Mouse (Mus musculus): ENCODE data around the gene Siae. TPM values are rescaled to one million over a fixed set of nuclear protein-coding genes. Genes with fewer than 3 reads are reported as not detected.

Siae gene
- polyA plus RNA-seq, 1 experiment from 2014 or later: 16.6 TPM

- Histone ChIP-seq H3K36me3 (ENCODE audit: control insufficient read depth, insufficient read depth, low read length) (no peaks in the 10 kb centered on the region), H3K27me3 (replicated peaks; ENCODE audit: control insufficient read depth, insufficient read depth, low read length) (peaks cover 2% of the 10 kb centered on the region; the same call in 1 of the 2 replicates), H3K27ac (ENCODE audit: low read length) (no peak overlapping the region), H3K4me3 (ENCODE audit: low read length) (no peak overlapping the region), H3K9ac (ENCODE audit: low read depth, low read length) (no peak overlapping the region), H3K9me3 (ENCODE audit: control insufficient read depth, low read length) (no peaks in the 10 kb centered on the region), H3K4me1 (ENCODE audit: control insufficient read depth, insufficient read depth, low read length) (peaks cover 8% of the 10 kb centered on the region), H3K4me2 (ENCODE audit: low read depth, low read length) (no peak overlapping the region)
- no peak for ATAC-seq
- 93% methylated on average over 4 of the region's 4 CpGs for WGBS
Observed at GRCm38 (mm10) chr9:37540226-37540625, 15.3 kb upstream of the Siae start.

- WGBS: 76% methylated on average over 6 of the region's 6 CpGs
- Histone ChIP-seq H3K9me3 (ENCODE audit: control insufficient read depth, low read length) (no peaks in the 10 kb centered on the region), H3K4me2 (ENCODE audit: low read depth, low read length) (no peak overlapping the region), H3K27ac (ENCODE audit: low read length) (no peak overlapping the region), H3K4me1 (ENCODE audit: control insufficient read depth, insufficient read depth, low read length) (peaks cover 8% of the 10 kb centered on the region), H3K27me3 (replicated peaks; ENCODE audit: control insufficient read depth, insufficient read depth, low read length) (peaks cover 8% of the 10 kb centered on the region; the same call in 1 of the 2 replicates), H3K9ac (ENCODE audit: low read depth, low read length) (no peak overlapping the region), H3K36me3 (ENCODE audit: control insufficient read depth, insufficient read depth, low read length) (no peaks in the 10 kb centered on the region), H3K4me3 (ENCODE audit: low read length) (no peak overlapping the region)
- no peak for ATAC-seq
Observed at GRCm38 (mm10) chr9:37540701-37541575, 14.6 kb upstream of the Siae start.

GRCm38 (mm10) chr9:37541851-37542642 lies 13.5 kb upstream of the Siae start:
- Histone ChIP-seq H3K4me3 (ENCODE audit: low read length) (no peak overlapping the region), H3K4me1 (ENCODE audit: control insufficient read depth, insufficient read depth, low read length) (peaks cover 8% of the 10 kb centered on the region), H3K27ac (ENCODE audit: low read length) (no peak overlapping the region), H3K36me3 (ENCODE audit: control insufficient read depth, insufficient read depth, low read length) (no peaks in the 10 kb centered on the region), H3K9ac (ENCODE audit: low read depth, low read length) (no peak overlapping the region), H3K9me3 (ENCODE audit: control insufficient read depth, low read length) (no peaks in the 10 kb centered on the region), H3K4me2 (ENCODE audit: low read depth, low read length) (no peak overlapping the region), H3K27me3 (replicated peaks; ENCODE audit: control insufficient read depth, insufficient read depth, low read length) (peaks cover 10% of the 10 kb centered on the region; the same call in 1 of the 2 replicates)
- no peak for ATAC-seq
- WGBS: 79% methylated on average over 7 of the region's 7 CpGs

- peaks cover 8% of the 10 kb centered on the region for H3K4me1 ChIP-seq (ENCODE audit: control insufficient read depth, insufficient read depth, low read length)
- WGBS: 32% methylated on average over 12 of the region's 12 CpGs
- no peak for ATAC-seq
- H3K9me3 ChIP-seq (ENCODE audit: control insufficient read depth, low read length): no peaks in the 10 kb centered on the region
- peaks cover 16% of the 10 kb centered on the region for H3K27me3 ChIP-seq (replicated peaks; ENCODE audit: control insufficient read depth, insufficient read depth, low read length)
- peak overlapping the region; percentile 92 for H3K4me2 ChIP-seq (ENCODE audit: low read depth, low read length)
- H3K27ac ChIP-seq (ENCODE audit: low read length): no peak overlapping the region
- H3K9ac ChIP-seq (ENCODE audit: low read depth, low read length): peak overlapping the region; percentile 54; the same call in 1 of the 2 replicates
- peak overlapping the region; percentile 50 for H3K4me3 ChIP-seq (ENCODE audit: low read length)
- H3K36me3 ChIP-seq (ENCODE audit: control insufficient read depth, insufficient read depth, low read length): no peaks in the 10 kb centered on the region
Observed at GRCm38 (mm10) chr9:37543869-37544440, 11.5 kb upstream of the Siae start.

- Histone ChIP-seq H3K9ac (ENCODE audit: low read depth, low read length) (peak overlapping the region; percentile 54), H3K27me3 (replicated peaks; ENCODE audit: control insufficient read depth, insufficient read depth, low read length) (peaks cover 20% of the 10 kb centered on the region), H3K4me1 (ENCODE audit: control insufficient read depth, insufficient read depth, low read length) (peaks cover 8% of the 10 kb centered on the region), H3K36me3 (ENCODE audit: control insufficient read depth, insufficient read depth, low read length) (no peaks in the 10 kb centered on the region), H3K4me3 (ENCODE audit: low read length) (peak overlapping the region; percentile 50), H3K4me2 (ENCODE audit: low read depth, low read length) (peak overlapping the region; percentile 92), H3K27ac (ENCODE audit: low read length) (no peak overlapping the region), H3K9me3 (ENCODE audit: control insufficient read depth, low read length) (no peaks in the 10 kb centered on the region)
- ATAC-seq: peak; percentile 84
- 2% methylated on average over 29 of the region's 29 CpGs for WGBS
Observed at GRCm38 (mm10) chr9:37544447-37545165, 10.9 kb upstream of the Siae start.

GRCm38 (mm10) chr9:37545166-37545610 lies 10.3 kb upstream of the Siae start:
- Histone ChIP-seq H3K36me3 (ENCODE audit: control insufficient read depth, insufficient read depth, low read length) (no peaks in the 10 kb centered on the region), H3K27ac (ENCODE audit: low read length) (no peak overlapping the region), H3K4me3 (ENCODE audit: low read length) (peak overlapping the region; percentile 50), H3K4me1 (ENCODE audit: control insufficient read depth, insufficient read depth, low read length) (peaks cover 8% of the 10 kb centered on the region), H3K27me3 (replicated peaks; ENCODE audit: control insufficient read depth, insufficient read depth, low read length) (peaks cover 23% of the 10 kb centered on the region), H3K4me2 (ENCODE audit: low read depth, low read length) (peak overlapping the region; percentile 92), H3K9ac (ENCODE audit: low read depth, low read length) (peak overlapping the region; percentile 54; the same call in 1 of the 2 replicates), H3K9me3 (ENCODE audit: control insufficient read depth, low read length) (no peaks in the 10 kb centered on the region)
- WGBS: 20% methylated on average over 17 of the region's 17 CpGs
- ATAC-seq: peak; percentile 39

- no peak for ATAC-seq
- 23% methylated on average over 27 of the region's 27 CpGs for WGBS
- H3K27me3 ChIP-seq (replicated peaks; ENCODE audit: control insufficient read depth, insufficient read depth, low read length): peaks cover 30% of the 10 kb centered on the region
Observed at GRCm38 (mm10) chr9:37545847-37546452, 9.5 kb upstream of the Siae start.

GRCm38 (mm10) chr9:37546889-37547288 lies 8.6 kb upstream of the Siae start:
- Histone ChIP-seq H3K4me1 (ENCODE audit: control insufficient read depth, insufficient read depth, low read length) (peaks cover 10% of the 10 kb centered on the region), H3K9me3 (ENCODE audit: control insufficient read depth, low read length) (no peaks in the 10 kb centered on the region), H3K4me3 (ENCODE audit: low read length) (no peak overlapping the region), H3K4me2 (ENCODE audit: low read depth, low read length) (no peak overlapping the region), H3K27ac (ENCODE audit: low read length) (no peak overlapping the region), H3K27me3 (replicated peaks; ENCODE audit: control insufficient read depth, insufficient read depth, low read length) (peaks cover 38% of the 10 kb centered on the region), H3K36me3 (ENCODE audit: control insufficient read depth, insufficient read depth, low read length) (no peaks in the 10 kb centered on the region), H3K9ac (ENCODE audit: low read depth, low read length) (no peak overlapping the region)
- WGBS: 70% methylated on average over 1 of the region's 1 CpGs
- no peak for ATAC-seq

More at GRCm38 (mm10) chr9:37545847-37546452, 9.5 kb upstream of the Siae start:
- Histone ChIP-seq H3K4me1 (ENCODE audit: control insufficient read depth, insufficient read depth, low read length) (peaks cover 8% of the 10 kb centered on the region), H3K27ac (ENCODE audit: low read length) (no peak overlapping the region), H3K4me3 (ENCODE audit: low read length) (no peak overlapping the region), H3K36me3 (ENCODE audit: control insufficient read depth, insufficient read depth, low read length) (no peaks in the 10 kb centered on the region), H3K9ac (ENCODE audit: low read depth, low read length) (peak overlapping the region; percentile 35; the same call in 1 of the 2 replicates), H3K9me3 (ENCODE audit: control insufficient read depth, low read length) (no peaks in the 10 kb centered on the region), H3K4me2 (ENCODE audit: low read depth, low read length) (no peak overlapping the region)
